Mouse (Mus musculus) MEL (cell line): ENCODE data around the gene Ercc6.

ENCODE experiments used
- CHD2 ChIP-seq: IDR thresholded peaks from 2 replicates; pipeline ENCODE4 v1.6.1; 2011; ENCODE audit warnings: low read length, improper control_type of control experiment
- CTCF ChIP-seq, 3 experiments: IDR thresholded peaks in 2 of 3; conservative IDR thresholded peaks in 1 of 3; 2 replicates each; pipeline ENCODE4 v1.5.1; 2011 to 2012; ENCODE audit warnings: low read length in 3 of 3, low read depth in 2 of 3, mild to moderate bottlenecking in 2 of 3, improper control_type of control experiment in 1 of 3, inconsistent platforms in 1 of 3, mixed read lengths in 1 of 3, moderate library complexity in 1 of 3; ENCODE audit not compliant: control insufficient read depth in 1 of 3, insufficient read depth in 1 of 3, poor library complexity in 1 of 3, severe bottlenecking in 1 of 3
- E2F4 ChIP-seq: IDR thresholded peaks from 2 replicates; pipeline ENCODE4 v1.6.1; 2011; ENCODE audit warnings: low read depth, low read length, improper control_type of control experiment, borderline replicate concordance
- EP300 ChIP-seq, 2 experiments: IDR thresholded peaks; 2 replicates each; pipeline ENCODE4 v1.6.1; 2011; ENCODE audit warnings: improper control_type of control experiment in 2 of 2, low read length in 2 of 2, low read depth in 1 of 2, mild to moderate bottlenecking in 1 of 2
- GATA1 ChIP-seq: IDR thresholded peaks from 2 replicates; pipeline ENCODE4 v1.6.1; 2011; ENCODE audit warnings: low read depth, low read length, improper control_type of control experiment
- HCFC1 ChIP-seq: IDR thresholded peaks from 2 replicates; pipeline ENCODE4 v1.6.1; 2012; ENCODE audit warnings: low read depth, mild to moderate bottlenecking, inconsistent platforms, low read length, improper control_type of control experiment, moderate library complexity
- MAFK ChIP-seq: IDR thresholded peaks from 2 replicates; pipeline ENCODE4 v1.6.1; 2011; ENCODE audit warnings: low read depth, mild to moderate bottlenecking, low read length, improper control_type of control experiment, borderline replicate concordance
- MYC ChIP-seq: IDR thresholded peaks from 2 replicates; pipeline ENCODE4 v1.6.1; 2011; ENCODE audit warnings: low read depth, mild to moderate bottlenecking, low read length, improper control_type of control experiment, moderate library complexity
- POLR2A ChIP-seq, 2 experiments: IDR thresholded peaks; 2 replicates each; pipeline ENCODE4 v1.6.1; 2011 to 2012; ENCODE audit warnings: low read length in 2 of 2, mild to moderate bottlenecking in 2 of 2, control low read depth in 1 of 2, improper control_type of control experiment in 1 of 2, low read depth in 1 of 2, moderate library complexity in 1 of 2; ENCODE audit not compliant: control insufficient read depth in 1 of 2, insufficient read depth in 1 of 2, poor library complexity in 1 of 2
- ZKSCAN1 ChIP-seq: IDR thresholded peaks from 2 replicates; pipeline ENCODE4 v1.6.1; 2012; ENCODE audit warnings: low read depth, mild to moderate bottlenecking, inconsistent platforms, low read length, improper control_type of control experiment, moderate library complexity
- ZNF384 ChIP-seq: IDR thresholded peaks from 2 replicates; pipeline ENCODE4 v1.6.1; 2012; ENCODE audit warnings: low read depth, mild to moderate bottlenecking, inconsistent platforms, low read length, improper control_type of control experiment

DNA sequence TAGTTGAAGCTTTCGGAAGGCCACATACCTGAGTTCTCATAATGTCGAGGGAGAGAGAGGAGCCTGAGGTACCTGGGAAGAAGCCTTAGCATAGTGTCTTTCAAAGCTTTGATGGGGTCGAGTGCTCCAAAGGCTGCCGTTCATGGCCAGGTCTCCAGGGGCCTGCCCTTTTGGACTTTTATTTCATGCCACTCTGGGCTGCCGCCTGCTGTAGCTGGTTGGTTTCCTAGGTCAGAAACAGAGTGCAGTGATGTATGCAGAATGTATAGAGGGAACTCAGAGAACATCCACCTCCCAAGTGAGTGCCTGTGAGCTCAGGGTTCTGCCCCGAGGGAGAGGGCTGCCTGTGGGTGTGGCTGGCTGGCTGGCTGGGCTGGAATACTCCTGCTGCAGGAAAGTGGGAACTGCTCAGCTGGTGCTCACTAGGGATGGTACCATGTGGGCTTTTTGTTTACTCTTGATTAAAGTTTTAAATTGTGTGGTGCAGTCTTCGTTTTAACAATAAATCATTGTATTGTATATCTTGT lies 7.1 kb downstream of the Ercc6 start:
- TF ChIP-seq ZNF384 = no peak
- no peak for TF ChIP-seq POLR2A (IDR thresholded peaks at IDR 0.05; ENCODE audit: control insufficient read depth in 1 of 2, insufficient read depth in 1 of 2, low read depth in 1 of 2, low read length in 2 of 2, poor library complexity in 1 of 2)
- TF ChIP-seq CTCF (IDR thresholded peaks at IDR 0.05 in 2 of 3, conservative IDR thresholded peaks at IDR 0.05 in 1 of 3; ENCODE audit: control insufficient read depth in 1 of 3, insufficient read depth in 1 of 3, low read depth in 2 of 3, low read length in 3 of 3, poor library complexity in 1 of 3, severe bottlenecking in 1 of 3) = no peak
- no peak for TF ChIP-seq MYC
- no peak for TF ChIP-seq GATA1
- TF ChIP-seq HCFC1 = no peak
- TF ChIP-seq MAFK = no peak
- TF ChIP-seq E2F4 = no peak
- TF ChIP-seq ZKSCAN1 = no peak
- TF ChIP-seq EP300 (IDR thresholded peaks at IDR 0.05; ENCODE audit: low read depth in 1 of 2, low read length in 2 of 2) = no peak
- TF ChIP-seq CHD2 = no peak
